Mouse (Mus musculus) heart, embryonic 14.5 days (tissue): ENCODE data around the gene Smchd1. TPM values are rescaled to one million over a fixed set of nuclear protein-coding genes. Genes with fewer than 3 reads are reported as not detected.
"Not testable (repeated sequence)": the region's sequence is repeated elsewhere in the genome, so short reads cannot be mapped to it uniquely, and the experiment has no call there.

Experiments
- ATAC-seq: fragments of 200-750 bp; cut with Nextera tagmentation; 2 replicates; pipeline ENCODE4 v1.8.0; 2017; ENCODE audit warnings: low read depth, moderate TSS enrichment; ENCODE audit not compliant: insufficient number of reproducible peaks, insufficient read depth, low FRiP score
- H3K27ac ChIP-seq, 2 experiments: fragments of 200-500 bp in 1 of 2; fragments of 300-500 bp in 1 of 2; sonication (generic) in 1 of 2; replicated peaks in 1 of 2; 2 replicates each; pipeline ENCODE4 v1.5.1; 2012 to 2014; ENCODE audit warnings: low read depth in 2 of 2, low read length in 2 of 2, control low read depth in 1 of 2, mild to moderate bottlenecking in 1 of 2, mixed read lengths in 1 of 2; ENCODE audit not compliant: control insufficient read depth in 1 of 2, insufficient read depth in 1 of 2
- H3K27me3 ChIP-seq: fragments of 300-500 bp; sonication (generic); 2 replicates; pipeline ENCODE4 v1.6.1; 2014; ENCODE audit warnings: mild to moderate bottlenecking, low read length, control low read depth; ENCODE audit not compliant: control insufficient read depth, insufficient read depth
- H3K36me3 ChIP-seq: fragments of 300-500 bp; sonication (generic); 2 replicates; pipeline ENCODE4 v1.6.1; 2014; ENCODE audit warnings: mild to moderate bottlenecking, control low read depth, low read length, mixed read lengths; ENCODE audit not compliant: control insufficient read depth, insufficient read depth
- H3K4me1 ChIP-seq, 2 experiments: fragments of 200-500 bp in 1 of 2; fragments of 300-500 bp in 1 of 2; sonication (generic) in 1 of 2; 2 replicates each; pipeline ENCODE4 v1.6.1; 2012 to 2014; ENCODE audit warnings: low read length in 2 of 2, control low read depth in 1 of 2, mixed read lengths in 1 of 2; ENCODE audit not compliant: control insufficient read depth in 2 of 2, insufficient read depth in 2 of 2
- H3K4me2 ChIP-seq: fragments of 300-500 bp; sonication (generic); 2 replicates; pipeline ENCODE4 v1.6.1; 2014; ENCODE audit warnings: mild to moderate bottlenecking, low read length
- H3K4me3 ChIP-seq, 2 experiments: fragments of 200-500 bp in 1 of 2; fragments of 300-500 bp in 1 of 2; sonication (generic) in 1 of 2; 2 replicates each; pipeline ENCODE4 v1.5.1; 2012 to 2014; ENCODE audit warnings: low read length in 2 of 2, mild to moderate bottlenecking in 2 of 2, control low read depth in 1 of 2, low read depth in 1 of 2, moderate library complexity in 1 of 2; ENCODE audit not compliant: control insufficient read depth in 1 of 2, insufficient read depth in 1 of 2
- H3K9ac ChIP-seq: fragments of 300-500 bp; sonication (generic); 2 replicates; pipeline ENCODE4 v1.6.1; 2014; ENCODE audit warnings: mild to moderate bottlenecking, low read length
- H3K9me3 ChIP-seq: fragments of 300-500 bp; sonication (generic); 2 replicates; pipeline ENCODE4 v1.6.1; 2016; ENCODE audit warnings: low read length, control low read depth; ENCODE audit not compliant: control insufficient read depth
- WGBS: fragments of 180-500 bp; shearing (Covaris S2); extraction: QIAGEN DNeasy Blood & Tissue Kit; methylation state at CpG from one replicate; pipeline ENCODE4 v1.1.7; 2014; 5-methylcytosine and 5-hydroxymethylcytosine counted together
- polyA plus RNA-seq: library from polyadenylated mRNA; unstranded; fragments of >200 nt; fragmentation: Nextera tagmentation; extraction: Ambion mirVana; gene quantifications from 2 replicates; pipeline ENCODE4 v1.2.1, GENCODE M21; 2014

The Smchd1 gene
- polyA plus RNA-seq, 1 experiment from 2014 or later, result 49.1 TPM

DNA sequence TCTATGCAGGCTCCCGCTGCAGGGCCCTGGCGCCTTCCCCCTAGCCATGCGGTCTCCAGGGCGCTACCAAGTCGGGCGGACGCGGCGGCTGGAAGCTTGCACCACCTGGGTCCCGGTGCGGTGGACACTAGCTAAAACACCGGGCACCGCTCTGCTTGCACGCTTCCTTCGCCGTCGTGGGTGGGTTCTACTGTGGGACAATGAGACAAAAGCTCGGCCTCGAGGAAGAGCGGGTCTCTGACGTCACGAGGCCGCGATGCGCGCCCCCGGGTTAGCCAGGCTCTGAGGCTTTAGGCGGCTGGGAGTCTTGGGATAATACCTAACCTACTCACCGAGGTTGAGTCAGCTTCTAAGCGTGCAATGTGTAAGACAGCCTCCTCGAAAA, 554 bp upstream of the Smchd1 start:
- peak; percentile 63 for ATAC-seq
- Histone ChIP-seq H3K27ac (peak overlapping the region; percentile 96 to 99), H3K9me3 (no peaks in the 10 kb centered on the region), H3K4me3 (peak overlapping the region; percentile 86 to 91), H3K36me3 (no peaks in the 10 kb centered on the region), H3K27me3 (no peaks in the 10 kb centered on the region), H3K4me1 (peaks cover 3 to 8% of the 10 kb centered on the region in 2 experiments), H3K4me2 (peak overlapping the region; percentile 90), H3K9ac (peak overlapping the region; percentile 84)
- under 1% methylated on average over 29 of the region's 31 CpGs for WGBS

DNA sequence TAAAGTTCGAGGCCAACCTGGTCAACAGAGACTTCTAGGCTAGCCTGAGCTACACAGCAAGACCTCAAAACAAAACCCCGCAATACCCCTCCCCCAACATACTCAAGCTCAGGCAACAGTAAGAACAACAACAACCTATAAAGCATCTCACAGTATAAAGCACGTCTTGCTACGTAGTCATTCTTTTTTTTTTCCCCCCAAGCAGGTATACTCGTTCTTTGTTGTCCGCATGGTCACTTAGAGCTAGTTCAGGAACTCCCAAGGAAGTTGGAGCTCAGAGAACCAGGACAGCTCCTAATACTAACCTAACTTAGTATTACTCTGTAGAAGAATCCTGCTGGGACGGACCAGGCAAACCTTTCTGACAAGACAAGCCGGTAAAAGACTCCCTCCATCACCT, 1.0 kb downstream of the Smchd1 start:
- Histone ChIP-seq H3K9ac (peak overlapping the region; percentile 84), H3K4me2 (peak overlapping the region; percentile 90)
- ATAC-seq, result no peak

DNA sequence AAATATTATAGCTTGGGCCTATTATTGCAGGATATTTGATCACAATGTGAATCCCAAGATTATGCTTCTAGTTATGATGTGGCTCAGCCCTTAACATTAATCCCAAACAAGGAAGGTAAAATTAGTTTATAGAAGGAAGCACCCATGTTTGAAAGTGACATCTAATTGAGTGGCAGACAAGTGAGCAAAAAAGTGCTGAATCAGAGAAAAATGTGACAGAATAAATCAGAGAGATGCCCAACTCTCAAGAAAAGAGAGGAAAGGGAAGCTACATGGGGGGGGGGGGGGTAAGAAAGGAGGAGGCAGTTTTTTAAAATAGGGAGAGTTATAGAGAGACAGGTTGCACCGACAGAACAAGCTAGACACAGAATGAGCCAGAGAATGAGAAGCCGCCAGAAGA, 3.9 kb downstream of the Smchd1 start:
- Histone ChIP-seq H3K4me1 (peaks cover 3 to 8% of the 10 kb centered on the region in 2 experiments), H3K9ac (no peak overlapping the region), H3K36me3 (no peaks in the 10 kb centered on the region), H3K27me3 (no peaks in the 10 kb centered on the region), H3K4me3 (no peak overlapping the region), H3K9me3 (no peaks in the 10 kb centered on the region), H3K4me2 (no peak overlapping the region), H3K27ac (no peak overlapping the region)
- no peak for ATAC-seq
- 74% methylated on average over 2 of the region's 2 CpGs for WGBS

More for the DNA sequence above, 1.0 kb downstream of the Smchd1 start:
- Histone ChIP-seq H3K36me3 (no peaks in the 10 kb centered on the region), H3K27me3 (no peaks in the 10 kb centered on the region), H3K9me3 (no peaks in the 10 kb centered on the region), H3K4me1 (peaks cover 3 to 8% of the 10 kb centered on the region in 2 experiments), H3K27ac (peak overlapping the region in 1 of 2 experiments; percentile 92; a peak in 2 of 4 replicates), H3K4me3 (peak overlapping the region; percentile 86 to 91)
- 11% methylated on average over 8 of the region's 8 CpGs for WGBS

DNA sequence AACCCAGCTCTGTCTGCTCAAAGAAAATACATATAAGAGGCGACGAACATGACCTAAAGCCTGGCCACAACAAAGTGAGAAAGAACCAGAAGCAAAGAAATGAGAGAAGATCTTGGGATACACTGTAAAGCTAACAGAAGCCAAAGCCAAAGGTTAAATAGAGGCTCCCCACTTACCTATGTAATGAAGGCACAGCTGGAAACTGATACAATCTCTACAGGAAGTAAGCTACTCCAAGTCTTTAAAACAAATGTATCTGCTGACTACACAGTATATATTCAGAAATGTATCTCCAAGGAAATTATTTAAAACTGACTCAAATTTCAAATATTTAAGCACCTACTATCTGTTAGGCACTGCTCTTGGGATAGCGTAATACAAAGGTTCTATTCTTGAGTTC, 14.8 kb downstream of the Smchd1 start:
- H3K4me2 ChIP-seq, result no peak overlapping the region
- H3K36me3 ChIP-seq, result peaks cover 57% of the 10 kb centered on the region
- no peaks in the 10 kb centered on the region for H3K27me3 ChIP-seq
- ATAC-seq, result no peak
- H3K4me3 ChIP-seq, result no peak overlapping the region
- H3K9ac ChIP-seq, result no peak overlapping the region
- no peaks in the 10 kb centered on the region for H3K9me3 ChIP-seq
- H3K4me1 ChIP-seq, result no peaks in the 10 kb centered on the region
- WGBS, result 97% methylated on average over 3 of the region's 3 CpGs
- H3K27ac ChIP-seq, result no peak overlapping the region

- WGBS, result 100% methylated on average over 2 of the region's 2 CpGs
- H3K27me3 ChIP-seq, result no peaks in the 10 kb centered on the region
- H3K27ac ChIP-seq, result no peak within 1 kb of the TSS
- H3K4me2 ChIP-seq, result no peak within 1 kb of the TSS
- H3K36me3 ChIP-seq, result peaks cover 59% of the 10 kb centered on the region
- H3K9ac ChIP-seq, result no peak within 1 kb of the TSS
- H3K9me3 ChIP-seq, result no peaks in the 10 kb centered on the region
- no peak within 1 kb of the TSS for H3K4me3 ChIP-seq
- H3K4me1 ChIP-seq, result no peaks in the 10 kb centered on the region
- ATAC-seq, result no peak
Measured at GRCm38 (mm10) chr17:71459818-71460217, 15.3 kb downstream of the Smchd1 start, which contains the start of gene Gm4707. Gene Gm4707, minus strand, starts transcription at chr17:71459918.

DNA sequence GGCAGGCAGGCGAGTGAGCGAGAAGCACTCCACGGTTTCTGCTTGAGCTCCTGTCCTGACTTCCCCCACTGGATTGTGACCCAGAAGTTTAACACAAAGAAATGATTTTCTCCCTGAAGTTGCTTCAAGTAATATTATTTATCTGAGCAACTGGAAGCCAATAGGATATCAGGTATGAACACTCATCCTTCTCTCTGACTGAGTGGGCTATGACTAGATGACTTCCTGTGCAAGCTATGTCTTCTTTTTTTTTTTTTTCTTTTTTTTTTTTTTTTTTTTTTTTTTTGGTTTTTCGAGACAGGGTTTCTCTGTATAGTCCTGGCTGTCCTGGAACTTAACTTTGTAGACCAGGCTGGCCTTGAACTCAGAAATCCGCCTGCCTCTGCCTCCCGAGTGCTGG, 17.8 kb downstream of the Smchd1 start:
- not testable (repeated sequence) for H3K4me3 ChIP-seq, H3K27me3 ChIP-seq, H3K9ac ChIP-seq, H3K27ac ChIP-seq, H3K4me1 ChIP-seq, H3K4me2 ChIP-seq, H3K9me3 ChIP-seq, ATAC-seq
- peaks cover 55% of the 10 kb centered on the region for H3K36me3 ChIP-seq
- WGBS, result 91% methylated on average over 6 of the region's 6 CpGs

DNA sequence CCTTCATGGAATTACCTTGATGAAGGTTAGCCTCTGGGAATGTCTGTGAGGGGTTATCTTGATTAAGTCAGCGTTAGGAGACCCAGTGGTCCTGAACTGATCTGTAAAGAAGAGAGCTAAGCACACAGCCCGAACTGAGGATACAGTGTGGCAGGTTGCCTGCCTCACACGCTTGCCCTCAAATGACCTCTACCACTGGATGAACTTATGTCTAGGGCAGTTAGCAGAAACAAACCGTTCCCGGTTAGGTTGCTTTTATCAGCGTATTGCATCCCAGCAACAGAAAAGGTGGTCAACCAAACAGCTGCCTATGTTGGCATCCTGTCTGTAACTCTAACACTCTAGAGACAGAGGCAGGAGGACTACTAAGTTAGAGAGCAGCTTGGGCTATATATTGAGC, 30.0 kb downstream of the Smchd1 start:
- Histone ChIP-seq H3K4me3 (no peak overlapping the region), H3K27me3 (no peaks in the 10 kb centered on the region), H3K9ac (no peak overlapping the region), H3K4me2 (no peak overlapping the region), H3K36me3 (peaks cover 39% of the 10 kb centered on the region), H3K4me1 (no peaks in the 10 kb centered on the region), H3K27ac (no peak overlapping the region), H3K9me3 (no peaks in the 10 kb centered on the region)
- 80% methylated on average over 6 of the region's 6 CpGs for WGBS
- no peak for ATAC-seq

GRCm38 (mm10) chr17:71444718-71445117, 30.4 kb downstream of the Smchd1 start:
- no peak overlapping the region for H3K27ac ChIP-seq
- H3K36me3 ChIP-seq, result peaks cover 39% of the 10 kb centered on the region

More at GRCm38 (mm10) chr17:71444718-71445117, 30.4 kb downstream of the Smchd1 start:
- H3K4me2 ChIP-seq, result no peak overlapping the region
- no peaks in the 10 kb centered on the region for H3K4me1 ChIP-seq
- no peaks in the 10 kb centered on the region for H3K9me3 ChIP-seq
- H3K4me3 ChIP-seq, result no peak overlapping the region
- no peak for ATAC-seq
- WGBS, result 82% methylated on average over 2 of the region's 2 CpGs
- no peak overlapping the region for H3K9ac ChIP-seq
- no peaks in the 10 kb centered on the region for H3K27me3 ChIP-seq
